In the genomic region with DNA sequence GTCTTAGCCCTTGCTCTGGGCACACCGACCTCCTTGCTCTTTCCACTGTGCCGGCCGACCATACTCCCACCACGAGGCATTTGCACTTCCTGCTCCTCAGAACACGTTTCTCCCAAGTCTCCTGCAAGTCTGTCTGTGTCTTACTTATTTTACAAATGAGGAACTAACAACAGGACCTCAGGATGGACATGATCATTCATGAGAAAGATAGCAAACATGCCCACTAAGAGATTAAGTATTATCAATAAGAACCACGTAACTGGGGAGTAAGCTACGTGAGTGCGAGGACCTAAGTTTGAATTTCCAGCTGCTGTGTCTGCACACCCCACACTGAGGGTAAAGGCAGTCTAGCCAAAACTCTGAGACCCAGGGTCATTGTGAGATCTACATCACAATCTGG, we compare ENCODE assay signal across 26 mouse cellular contexts. TPM values are rescaled to one million over a fixed set of nuclear protein-coding genes. Genes with fewer than 3 reads are reported as not detected.
DNase-seq lines count a peak whose midpoint lies in the region; ATAC-seq and TF ChIP-seq lines count a peak whose summit lies in the region.
"Had no signal": no experiment of that assay in that cellular context is flagged by ENCODE, and none has a peak within 500 bp of the region (broad histone marks: within the 10 kb centered on the region; RNA-seq: fewer than 3 reads in every experiment).

No protein-coding gene starts in this region.

- H3K36me3 ChIP-seq in erythroblast, embryonic 14.5 days (ENCODE audit: control insufficient read depth), result peaks cover 81% of the 10 kb centered on the region
- peaks cover 9% of the 10 kb centered on the region; the same call in 1 of the 2 replicates for H3K36me3 ChIP-seq in kidney, embryonic 16.5 days (ENCODE audit: insufficient read depth, low read length)
- peaks cover 6% of the 10 kb centered on the region for H3K36me3 ChIP-seq in liver, embryonic 14.5 days (replicated peaks; ENCODE audit: control insufficient read depth, insufficient read depth, low read depth)
- peaks cover 43% of the 10 kb centered on the region for H3K36me3 ChIP-seq in embryonic facial prominence, embryonic 10.5 days (replicated peaks)

- ATAC-seq in erythroblast, adult 5-6 weeks (replicated peaks; ENCODE audit: low FRiP score, poor library complexity, severe bottlenecking), result no peak
- ATAC-seq in kidney, embryonic 16.5 days (ENCODE audit: low FRiP score, low TSS enrichment), result no peak
- ATAC-seq in liver, embryonic 14.5 days (ENCODE audit: insufficient read depth), result peak; percentile 51; the same call in 1 of the 2 replicates
- ATAC-seq: hindbrain, postnatal 0 days; intestine, postnatal 0 days; midbrain, embryonic 16.5 days had no signal

- peaks cover 51% of the 10 kb centered on the region for H3K4me1 ChIP-seq in erythroblast, embryonic 14.5 days (ENCODE audit: control insufficient read depth)
- H3K4me1 ChIP-seq in kidney, embryonic 16.5 days (ENCODE audit: insufficient read depth, low read length), result no peaks in the 10 kb centered on the region
- peaks cover 18% of the 10 kb centered on the region for H3K4me1 ChIP-seq in bone marrow macrophage, adult 2 months (ENCODE audit: control insufficient read depth, insufficient read depth, low read length)
- peaks cover 28 to 33% of the 10 kb centered on the region in 2 experiments for H3K4me1 ChIP-seq in liver, embryonic 14.5 days (replicated peaks; ENCODE audit: control insufficient read depth in 2 of 2, insufficient read depth in 2 of 2, low read length in 1 of 2)
- peaks cover 10% of the 10 kb centered on the region; the same call in 1 of the 2 replicates for H3K4me1 ChIP-seq in embryonic facial prominence, embryonic 10.5 days
- H3K4me1 ChIP-seq: forebrain, embryonic 12.5 days; hindbrain, embryonic 10.5 days; limb, embryonic 10.5 days; midbrain, embryonic 10.5 days; neural tube, embryonic 13.5 days had no signal

- TF ChIP-seq CTCF in bone marrow macrophage, adult 2 months (IDR thresholded peaks at IDR 0.05; ENCODE audit: low read depth, low read length), result no peak
- TF ChIP-seq CTCF in liver, embryonic 14.5 days (IDR thresholded peaks at IDR 0.05; ENCODE audit: low read depth), result no peak

- no peaks in the 10 kb centered on the region for H3K27me3 ChIP-seq in erythroblast, embryonic 14.5 days (ENCODE audit: control insufficient read depth)
- H3K27me3 ChIP-seq in kidney, embryonic 16.5 days (ENCODE audit: insufficient read depth, low read length), result no peaks in the 10 kb centered on the region
- H3K27me3 ChIP-seq in liver, embryonic 14.5 days (ENCODE audit: control insufficient read depth, insufficient read depth, low read length), result no peaks in the 10 kb centered on the region
- H3K27me3 ChIP-seq in embryonic facial prominence, embryonic 10.5 days (replicated peaks; ENCODE audit: low read depth, poor library complexity, severe bottlenecking), result no peaks in the 10 kb centered on the region
- H3K27me3 ChIP-seq: forebrain, embryonic 12.5 days; kidney, embryonic 15.5 days; neural tube, embryonic 13.5 days had no signal

- peak overlapping the region; percentile 7; the same call in 1 of the 2 replicates for H3K27ac ChIP-seq in kidney, embryonic 16.5 days (ENCODE audit: low read length)
- H3K27ac ChIP-seq in bone marrow macrophage, adult 2 months (ENCODE audit: insufficient read depth, low read depth, low read length), result peak overlapping the region; percentile 21
- no peak overlapping the region; the same call in 1 of the 2 replicates for H3K27ac ChIP-seq in liver, embryonic 14.5 days
- no peak overlapping the region for H3K27ac ChIP-seq in embryonic facial prominence, embryonic 10.5 days (replicated peaks)
- H3K27ac ChIP-seq: forebrain, embryonic 12.5 days; hindbrain, embryonic 10.5 days; hindbrain, postnatal 0 days; left cerebral cortex, adult 2 months; limb, embryonic 10.5 days; midbrain, embryonic 10.5 days; neural tube, embryonic 13.5 days had no signal

- no peak for TF ChIP-seq POLR2A in bone marrow macrophage, adult 2 months (IDR thresholded peaks at IDR 0.05; ENCODE audit: borderline replicate concordance, low read depth, low read length)

- H3K9me3 ChIP-seq in erythroblast, embryonic 14.5 days (ENCODE audit: control insufficient read depth, low read length), result peaks cover 7% of the 10 kb centered on the region
- no peaks in the 10 kb centered on the region for H3K9me3 ChIP-seq in kidney, embryonic 16.5 days (ENCODE audit: low read length)
- H3K9me3 ChIP-seq in liver, embryonic 14.5 days (ENCODE audit: control insufficient read depth, low read length), result peaks cover 2% of the 10 kb centered on the region; the same call in 1 of the 2 replicates
- H3K9me3 ChIP-seq in embryonic facial prominence, embryonic 10.5 days, result no peaks in the 10 kb centered on the region
- H3K9me3 ChIP-seq: forebrain, embryonic 12.5 days; kidney, embryonic 15.5 days; limb, embryonic 10.5 days; midbrain, embryonic 10.5 days; neural tube, embryonic 13.5 days had no signal

- DNase-seq in kidney, postnatal 10 days, result no peak
- DNase-seq in liver, embryonic 14.5 days (ENCODE audit: low read depth in 3 of 3, low spot score in 3 of 3), result no peak
- DNase-seq in thymus, adult 18-20 months, result no peak
- no peak for DNase-seq in embryonic facial prominence, embryonic 10.5 days (ENCODE audit: low spot score)
- DNase-seq: adrenal gland, postnatal 14 days; cerebellum, adult 9-11 months; gastrocnemius, postnatal 36 days; lung, embryonic 14.5 days; retina, postnatal 1 day; right cerebral cortex, postnatal 25 days; thymus, postnatal 14 days had no signal

- no peak overlapping the region for H3K9ac ChIP-seq in kidney, embryonic 16.5 days (replicated peaks; ENCODE audit: low read length)
- H3K9ac ChIP-seq in liver, embryonic 14.5 days (replicated peaks), result peak overlapping the region; percentile 27
- H3K9ac ChIP-seq: forebrain, embryonic 12.5 days; kidney, embryonic 15.5 days; lung, embryonic 14.5 days; neural tube, embryonic 13.5 days had no signal

- whole genome bisulfite sequencing in kidney, embryonic 16.5 days, result 74% methylated on average over 8 of the region's 8 CpGs
- WGBS in liver, embryonic 14.5 days (ENCODE audit: insufficient replicate concordance), result 15% methylated on average over 8 of the region's 8 CpGs
- WGBS in embryonic facial prominence, embryonic 10.5 days, result 88% methylated on average over 8 of the region's 8 CpGs

- TF ChIP-seq EP300 in liver, embryonic 14.5 days (IDR thresholded peaks at IDR 0.05; ENCODE audit: low read depth), result peak; percentile 34; the same call in 1 of the 2 replicates

- peak overlapping the region; percentile 10 for H3K4me3 ChIP-seq in erythroblast, embryonic 14.5 days (replicated peaks)
- no peak overlapping the region for H3K4me3 ChIP-seq in kidney, embryonic 16.5 days (ENCODE audit: low read length)
- no peak overlapping the region for H3K4me3 ChIP-seq in bone marrow macrophage, adult 2 months (ENCODE audit: insufficient read depth, low read length)
- no peak overlapping the region for H3K4me3 ChIP-seq in liver, embryonic 14.5 days (ENCODE audit: insufficient read depth in 1 of 2, low read depth in 2 of 2, low read length in 2 of 2)
- no peak overlapping the region for H3K4me3 ChIP-seq in embryonic facial prominence, embryonic 10.5 days
- H3K4me3 ChIP-seq: forebrain, embryonic 12.5 days; hindbrain, embryonic 10.5 days; kidney, embryonic 15.5 days; left cerebral cortex, adult 2 months; limb, embryonic 10.5 days; midbrain, embryonic 10.5 days; myocyte; neural tube, embryonic 13.5 days had no signal

- H3K4me2 ChIP-seq in kidney, embryonic 16.5 days (replicated peaks; ENCODE audit: low read depth, low read length), result no peak overlapping the region
- H3K4me2 ChIP-seq in liver, embryonic 14.5 days (ENCODE audit: low read depth), result peak overlapping the region; percentile 39; the same call in 1 of the 2 replicates
- H3K4me2 ChIP-seq: forebrain, embryonic 12.5 days; kidney, embryonic 15.5 days; lung, embryonic 14.5 days; neural tube, embryonic 13.5 days had no signal

RNA-seq across cellular contexts. Expression of a gene that starts 21.3 kb away (rescaled TPM):
- polyA plus RNA-seq in erythroblast, embryonic 14.5 days (2012), result 0.28 and 0.31 TPM in 2 replicates
- 0.38 and 1.3 TPM in 2 replicates for total RNA-seq in erythroblast, adult 5-6 weeks (2015; ENCODE audit: low replicate concordance)
- 3.2 and 11.2 TPM in 2 replicates for total RNA-seq in erythroblast, adult 5-6 weeks (2017; ENCODE audit: low replicate concordance)
- 22.7 and 24.0 TPM in 2 replicates for polyA plus RNA-seq in kidney, embryonic 16.5 days (2015; fragmentation: Nextera tagmentation; extraction: Ambion mirVana)
- 8.1 and 11.1 TPM in 2 replicates for polyA plus RNA-seq in bone marrow macrophage, adult 2 months (2012; ENCODE audit: insufficient read depth, insufficient read length, missing spikeins)
- polyA plus RNA-seq in liver, embryonic 14.5 days (2012; rRNA removed), result 2.2 and 3.6 TPM in 2 replicates
- polyA plus RNA-seq in liver, embryonic 14.5 days (2014; fragmentation: Nextera tagmentation; extraction: Ambion mirVana), result 10.4 and 12.2 TPM in 2 replicates
- 21.9 and 22.1 TPM in 2 replicates for polyA plus RNA-seq in embryonic facial prominence, embryonic 10.5 days (2016; fragmentation: Nextera tagmentation; extraction: Ambion mirVana)

RNA-seq across cellular contexts. Expression of a gene that starts 45.3 kb away (rescaled TPM):
- polyA plus RNA-seq in erythroblast, embryonic 14.5 days (2012), result 1.6 and 2.4 TPM in 2 replicates
- total RNA-seq in erythroblast, adult 5-6 weeks (2015; ENCODE audit: low replicate concordance), result 1.9 and 16.1 TPM in 2 replicates
- 3.8 and 5.3 TPM in 2 replicates for total RNA-seq in erythroblast, adult 5-6 weeks (2017; ENCODE audit: low replicate concordance)
- polyA plus RNA-seq in kidney, embryonic 16.5 days (2015; fragmentation: Nextera tagmentation; extraction: Ambion mirVana), result 54.1 and 55.3 TPM in 2 replicates
- polyA plus RNA-seq in bone marrow macrophage, adult 2 months (2012; ENCODE audit: insufficient read depth, insufficient read length, missing spikeins), result 6.7 and 8.9 TPM in 2 replicates
- 14.2 and 20.3 TPM in 2 replicates for polyA plus RNA-seq in liver, embryonic 14.5 days (2012; rRNA removed)
- polyA plus RNA-seq in liver, embryonic 14.5 days (2014; fragmentation: Nextera tagmentation; extraction: Ambion mirVana), result 51.8 and 52.1 TPM in 2 replicates
- polyA plus RNA-seq in embryonic facial prominence, embryonic 10.5 days (2016; fragmentation: Nextera tagmentation; extraction: Ambion mirVana), result 65.0 and 69.5 TPM in 2 replicates

Comparison
In these comparisons a context has a peak if more than half of its experiments do, and no peak if none do; other contexts are left out.
1. H3K27ac ChIP-seq: peak in kidney, embryonic 16.5 days (single experiment) and bone marrow macrophage, adult 2 months (single experiment); none in liver, embryonic 14.5 days (single experiment) and embryonic facial prominence, embryonic 10.5 days (single experiment).